Mouse (Mus musculus) urinary bladder, postnatal 25 days (tissue): ENCODE measurements at regions not wholly inside any gene's neighbourhood (a gene's known extent, or its start where the extent isn't known, plus 50 kb on each side); places are given as distances from the start of the nearest gene placed in this dataset.

Experiments used
- DNase-seq: peaks from one replicate; pipeline ENCODE4 v3.0.0; 2022; ENCODE audit warnings: low spot score

GRCm38 (mm10) chr14:118318524-118318923, 51.8 kb downstream of the Gm9376 start:
- no peak for DNase-seq

GRCm38 (mm10) chr14:118320101-118320500, 53.3 kb downstream of the Gm9376 start:
- no peak for DNase-seq

- DNase-seq: no peak
These were observed 54.3 kb downstream of the Gm9376 start for GRCm38 (mm10) chr14:118321083-118321482.

- no peak for DNase-seq
These were observed 55.5 kb downstream of the Gm9376 start for GRCm38 (mm10) chr14:118322003-118322821.

GRCm38 (mm10) chr14:118322865-118323264, 56.1 kb downstream of the Gm9376 start:
- no peak for DNase-seq

GRCm38 (mm10) chr14:118338071-118338470, 71.3 kb downstream of the Gm9376 start:
- no peak for DNase-seq

GRCm38 (mm10) chr14:118362931-118363330, 96.2 kb downstream of the Gm9376 start:
- DNase-seq: no peak

GRCm38 (mm10) chr14:118363391-118363821, 96.6 kb downstream of the Gm9376 start:
- DNase-seq: no peak

GRCm38 (mm10) chr14:118366522-118366921, 99.8 kb downstream of the Gm9376 start:
- DNase-seq: no peak

GRCm38 (mm10) chr14:118368619-118369431, 102.1 kb downstream of the Gm9376 start:
- no peak for DNase-seq

GRCm38 (mm10) chr14:118371336-118371735, 104.6 kb downstream of the Gm9376 start:
- no peak for DNase-seq

- no peak for DNase-seq
These were observed 108.2 kb downstream of the Gm9376 start for GRCm38 (mm10) chr14:118374819-118375520.

GRCm38 (mm10) chr14:118375641-118376040, 108.9 kb downstream of the Gm9376 start:
- no peak for DNase-seq

- no peak for DNase-seq
These were observed 112.9 kb downstream of the Gm9376 start for GRCm38 (mm10) chr14:118379624-118380023.

GRCm38 (mm10) chr14:118385529-118385932, 118.8 kb downstream of the Gm9376 start:
- peak; percentile 8 for DNase-seq

GRCm38 (mm10) chr14:118388061-118388460, 121.3 kb downstream of the Gm9376 start:
- DNase-seq: no peak

- no peak for DNase-seq
These were observed 124.0 kb downstream of the Gm9376 start for GRCm38 (mm10) chr14:118390790-118391189.

GRCm38 (mm10) chr14:118391561-118391960, 124.8 kb downstream of the Gm9376 start:
- no peak for DNase-seq

GRCm38 (mm10) chr14:118393676-118394075, 126.9 kb downstream of the Gm9376 start:
- no peak for DNase-seq

- DNase-seq: no peak
These were observed 147.5 kb downstream of the Gm9376 start for GRCm38 (mm10) chr14:118414275-118414674.

GRCm38 (mm10) chr14:118416163-118416562, 149.4 kb downstream of the Gm9376 start:
- no peak for DNase-seq

GRCm38 (mm10) chr14:118419442-118420193, 152.9 kb downstream of the Gm9376 start:
- no peak for DNase-seq
